Mouse (Mus musculus): ENCODE data around the gene Chd4. TPM values are rescaled to one million over a fixed set of nuclear protein-coding genes. Genes with fewer than 3 reads are reported as not detected.

Chd4 gene
- polyA plus RNA-seq, 1 experiment from 2014 or later: 124 TPM

DNA sequence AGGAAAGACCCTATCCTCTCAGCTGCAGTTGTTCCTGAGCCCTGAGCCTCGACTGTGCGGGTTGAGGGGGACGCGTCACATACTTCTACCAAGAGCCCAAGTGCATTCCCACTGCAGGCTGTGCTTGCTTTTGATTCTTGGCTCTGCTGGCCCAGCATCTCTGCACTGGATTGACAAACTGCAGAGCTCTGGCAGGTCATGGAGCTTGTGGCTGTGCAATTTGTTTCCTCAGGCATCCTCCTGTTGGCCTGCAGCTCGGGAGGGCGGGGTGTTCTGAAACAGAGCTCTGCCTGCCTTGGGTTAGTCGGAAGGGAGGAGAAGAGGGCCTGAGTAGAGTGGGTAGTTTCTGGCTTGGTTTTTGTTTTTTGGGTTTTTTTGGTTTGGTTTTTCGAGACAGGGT is 46.7 kb downstream of the Chd4 start:
- Histone ChIP-seq H3K9me3 (ENCODE audit: control insufficient read depth, low read length) (no peaks in the 10 kb centered on the region), H3K4me1 (replicated peaks; ENCODE audit: control insufficient read depth, insufficient read depth, low read length) (peaks cover 12% of the 10 kb centered on the region), H3K27ac (ENCODE audit: low read depth, low read length) (no peak overlapping the region), H3K4me3 (ENCODE audit: low read depth, low read length) (no peak overlapping the region), H3K36me3 (ENCODE audit: control insufficient read depth, insufficient read depth, low read length) (peaks cover 27% of the 10 kb centered on the region; the same call in 1 of the 2 replicates), H3K9ac (ENCODE audit: low read length) (no peak overlapping the region), H3K27me3 (ENCODE audit: control insufficient read depth, insufficient read depth, low read length) (no peaks in the 10 kb centered on the region), H3K4me2 (ENCODE audit: low read depth, low read length, severe bottlenecking) (no peak overlapping the region)
- DNase-seq (ENCODE audit: low spot score): no peak
- ATAC-seq (replicated peaks; ENCODE audit: low FRiP score): no peak
- WGBS: 93% methylated on average over 8 of the region's 8 CpGs

DNA sequence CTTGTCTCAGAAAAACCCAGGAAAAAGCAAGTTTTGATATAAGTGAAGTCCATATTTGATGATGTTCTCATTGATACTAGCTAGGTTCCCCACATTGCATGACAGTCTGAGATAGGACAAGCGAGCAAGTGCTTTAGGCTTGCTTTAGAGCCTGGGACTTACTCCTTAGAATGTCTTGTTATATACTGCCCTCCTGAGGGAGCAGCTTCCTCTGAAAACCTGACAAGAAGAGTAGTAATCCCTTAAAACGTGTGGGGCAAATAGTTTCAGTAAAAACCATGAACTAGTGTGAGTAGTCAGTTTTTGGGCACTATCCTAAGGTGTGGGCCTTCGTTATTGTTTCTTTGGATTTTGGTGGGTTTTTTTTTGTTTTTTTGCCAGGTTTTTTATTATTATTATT is 47.3 kb downstream of the Chd4 start:
- Histone ChIP-seq H3K4me2 (ENCODE audit: low read depth, low read length, severe bottlenecking) (no peak overlapping the region), H3K36me3 (ENCODE audit: control insufficient read depth, insufficient read depth, low read length) (peaks cover 26% of the 10 kb centered on the region; the same call in 1 of the 2 replicates), H3K9ac (ENCODE audit: low read length) (no peak overlapping the region), H3K4me1 (replicated peaks; ENCODE audit: control insufficient read depth, insufficient read depth, low read length) (peaks cover 12% of the 10 kb centered on the region), H3K9me3 (ENCODE audit: control insufficient read depth, low read length) (no peaks in the 10 kb centered on the region), H3K4me3 (ENCODE audit: low read depth, low read length) (no peak overlapping the region), H3K27ac (ENCODE audit: low read depth, low read length) (no peak overlapping the region), H3K27me3 (ENCODE audit: control insufficient read depth, insufficient read depth, low read length) (no peaks in the 10 kb centered on the region)
- WGBS: 85% methylated on average over 3 of the region's 3 CpGs
- no peak for ATAC-seq (replicated peaks; ENCODE audit: low FRiP score)
- DNase-seq (ENCODE audit: low spot score): no peak

DNA sequence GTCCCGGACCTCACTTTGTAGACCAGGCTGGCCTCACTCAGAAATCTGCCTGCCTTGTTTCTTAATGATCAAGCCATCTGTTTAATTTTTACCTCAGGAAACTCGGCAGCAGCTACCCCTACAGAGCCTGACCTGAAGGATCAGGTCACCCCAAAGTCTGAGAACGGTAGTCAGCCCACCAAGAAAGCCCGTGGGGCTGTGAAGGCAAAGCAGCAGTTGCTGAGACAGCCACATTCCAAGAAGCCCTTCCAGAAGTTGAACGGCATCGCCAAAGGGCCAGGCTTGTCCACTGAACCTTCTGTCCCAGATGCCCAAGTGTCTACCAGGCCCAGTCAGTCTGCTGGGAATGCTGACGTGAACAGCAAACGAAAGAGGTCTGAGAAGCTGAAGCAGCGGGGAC is 48.1 kb downstream of the Chd4 start:
- H3K36me3 ChIP-seq (ENCODE audit: control insufficient read depth, insufficient read depth, low read length): peaks cover 21% of the 10 kb centered on the region; the same call in 1 of the 2 replicates
- ATAC-seq (replicated peaks; ENCODE audit: low FRiP score) (no peak), DNase-seq (ENCODE audit: low spot score) (no peak)
- WGBS: 89% methylated on average over 9 of the region's 9 CpGs
- H3K27ac ChIP-seq (ENCODE audit: low read depth, low read length): no peak overlapping the region
- no peak overlapping the region for H3K9ac ChIP-seq (ENCODE audit: low read length)
- no peaks in the 10 kb centered on the region for H3K9me3 ChIP-seq (ENCODE audit: control insufficient read depth, low read length)
- H3K4me1 ChIP-seq (replicated peaks; ENCODE audit: control insufficient read depth, insufficient read depth, low read length): peaks cover 12% of the 10 kb centered on the region
- H3K4me3 ChIP-seq (ENCODE audit: low read depth, low read length): no peak overlapping the region
- no peak overlapping the region for H3K4me2 ChIP-seq (ENCODE audit: low read depth, low read length, severe bottlenecking)
- H3K27me3 ChIP-seq (ENCODE audit: control insufficient read depth, insufficient read depth, low read length): no peaks in the 10 kb centered on the region

DNA sequence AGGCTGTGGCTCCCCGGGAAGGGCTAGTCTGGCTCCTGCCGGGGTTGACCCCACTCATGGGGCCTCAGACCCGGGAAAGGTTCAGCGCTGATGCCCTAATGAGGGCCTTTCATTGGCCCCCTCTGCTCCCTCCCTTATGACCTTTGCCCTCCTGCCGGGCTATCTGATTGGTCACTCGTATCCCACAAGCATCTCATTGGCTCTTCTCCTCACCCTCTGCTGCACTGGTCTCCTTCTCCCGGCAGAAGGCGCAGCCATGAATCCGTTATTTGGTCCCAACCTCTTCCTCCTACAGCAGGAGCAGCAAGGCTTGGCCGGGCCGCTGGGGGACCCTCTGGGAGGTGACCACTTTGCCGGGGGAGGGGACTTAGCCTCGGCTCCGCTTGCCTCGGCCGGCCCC is 49.2 kb downstream of the Chd4 start, which contains the start of gene Iffo1:
Gene Iffo1, plus strand, starts transcription at position 241 of the 400 bp plus-strand sequence.
- under 1% methylated on average over 16 of the region's 16 CpGs for WGBS
- Histone ChIP-seq H3K9me3 (ENCODE audit: control insufficient read depth, low read length) (no peaks in the 10 kb centered on the region), H3K27me3 (ENCODE audit: control insufficient read depth, insufficient read depth, low read length) (no peaks in the 10 kb centered on the region), H3K36me3 (ENCODE audit: control insufficient read depth, insufficient read depth, low read length) (peaks cover 14% of the 10 kb centered on the region; the same call in 1 of the 2 replicates), H3K27ac (ENCODE audit: low read depth, low read length) (peak within 1 kb of the TSS; percentile 90), H3K4me2 (ENCODE audit: low read depth, low read length, severe bottlenecking) (peak within 1 kb of the TSS; percentile 75), H3K4me1 (replicated peaks; ENCODE audit: control insufficient read depth, insufficient read depth, low read length) (peaks cover 12% of the 10 kb centered on the region), H3K4me3 (ENCODE audit: low read depth, low read length) (peak within 1 kb of the TSS; percentile 73), H3K9ac (ENCODE audit: low read length) (peak within 1 kb of the TSS; percentile 87)
- DNase-seq (ENCODE audit: low spot score) (peak; percentile 92), ATAC-seq (replicated peaks; ENCODE audit: low FRiP score) (peak; percentile 96)

GRCm38 (mm10) chr6:125145479-125145951 is 49.7 kb downstream of the Chd4 start:
- Histone ChIP-seq H3K27me3 (ENCODE audit: control insufficient read depth, insufficient read depth, low read length) (no peaks in the 10 kb centered on the region), H3K4me1 (replicated peaks; ENCODE audit: control insufficient read depth, insufficient read depth, low read length) (peaks cover 12% of the 10 kb centered on the region)
- peak; percentile 65 for ATAC-seq (replicated peaks; ENCODE audit: low FRiP score)

DNA sequence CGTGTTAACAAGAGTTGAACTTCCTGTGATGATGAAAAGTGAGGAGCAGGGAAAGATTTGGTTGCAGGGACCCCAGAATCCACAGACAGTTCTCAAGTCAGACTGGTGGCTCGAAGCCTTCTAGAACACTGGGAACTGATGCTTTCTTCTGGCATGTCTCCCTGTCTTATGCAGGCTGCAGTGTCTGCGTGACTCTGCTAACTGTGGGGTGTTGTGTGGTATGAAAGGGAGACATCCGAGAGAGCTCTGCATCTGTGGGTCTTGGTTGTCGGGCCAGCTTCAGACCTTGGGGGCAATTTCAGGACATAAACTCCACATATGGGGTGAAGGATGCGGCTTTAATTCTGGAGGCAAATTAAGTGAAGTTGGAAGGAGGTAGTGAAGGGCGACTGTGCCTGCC is 50.4 kb downstream of the Chd4 start:
- DNase-seq (ENCODE audit: low spot score) (no peak), ATAC-seq (replicated peaks; ENCODE audit: low FRiP score) (no peak)
- Histone ChIP-seq H3K27ac (ENCODE audit: low read depth, low read length) (no peak overlapping the region), H3K9me3 (ENCODE audit: control insufficient read depth, low read length) (no peaks in the 10 kb centered on the region), H3K4me2 (ENCODE audit: low read depth, low read length, severe bottlenecking) (peak overlapping the region; percentile 75), H3K4me3 (ENCODE audit: low read depth, low read length) (peak overlapping the region; percentile 73), H3K4me1 (replicated peaks; ENCODE audit: control insufficient read depth, insufficient read depth, low read length) (peaks cover 12% of the 10 kb centered on the region), H3K36me3 (ENCODE audit: control insufficient read depth, insufficient read depth, low read length) (peaks cover 4% of the 10 kb centered on the region; the same call in 1 of the 2 replicates), H3K9ac (ENCODE audit: low read length) (peak overlapping the region; percentile 87), H3K27me3 (ENCODE audit: control insufficient read depth, insufficient read depth, low read length) (no peaks in the 10 kb centered on the region)
- 65% methylated on average over 7 of the region's 7 CpGs for WGBS

More at GRCm38 (mm10) chr6:125145479-125145951, 49.7 kb downstream of the Chd4 start:
- Histone ChIP-seq H3K4me2 (ENCODE audit: low read depth, low read length, severe bottlenecking) (peak overlapping the region; percentile 75), H3K27ac (ENCODE audit: low read depth, low read length) (peak overlapping the region; percentile 90), H3K9ac (ENCODE audit: low read length) (peak overlapping the region; percentile 87), H3K9me3 (ENCODE audit: control insufficient read depth, low read length) (no peaks in the 10 kb centered on the region), H3K36me3 (ENCODE audit: control insufficient read depth, insufficient read depth, low read length) (peaks cover 10% of the 10 kb centered on the region; the same call in 1 of the 2 replicates), H3K4me3 (ENCODE audit: low read depth, low read length) (peak overlapping the region; percentile 73)
- WGBS: 2% methylated on average over 35 of the region's 35 CpGs
- no peak for DNase-seq (ENCODE audit: low spot score)

GRCm38 (mm10) chr6:125146797-125147196 is 51.0 kb downstream of the Chd4 start:
- H3K27me3 ChIP-seq (ENCODE audit: control insufficient read depth, insufficient read depth, low read length): no peaks in the 10 kb centered on the region
- 85% methylated on average over 4 of the region's 4 CpGs for WGBS
- H3K27ac ChIP-seq (ENCODE audit: low read depth, low read length): no peak overlapping the region
- H3K4me1 ChIP-seq (replicated peaks; ENCODE audit: control insufficient read depth, insufficient read depth, low read length): peaks cover 12% of the 10 kb centered on the region
- peak overlapping the region; percentile 32; the same call in 1 of the 2 replicates for H3K9ac ChIP-seq (ENCODE audit: low read length)
- ATAC-seq (replicated peaks; ENCODE audit: low FRiP score) (no peak), DNase-seq (ENCODE audit: low spot score) (no peak)
- no peaks in the 10 kb centered on the region for H3K9me3 ChIP-seq (ENCODE audit: control insufficient read depth, low read length)
- peaks cover 3% of the 10 kb centered on the region; the same call in 1 of the 2 replicates for H3K36me3 ChIP-seq (ENCODE audit: control insufficient read depth, insufficient read depth, low read length)
- H3K4me3 ChIP-seq (ENCODE audit: low read depth, low read length): no peak overlapping the region
- 0 out of 2 replicates have a peak overlapping the region, but pooled peaks have one; percentile 11 for H3K4me2 ChIP-seq (ENCODE audit: low read depth, low read length, severe bottlenecking)

DNA sequence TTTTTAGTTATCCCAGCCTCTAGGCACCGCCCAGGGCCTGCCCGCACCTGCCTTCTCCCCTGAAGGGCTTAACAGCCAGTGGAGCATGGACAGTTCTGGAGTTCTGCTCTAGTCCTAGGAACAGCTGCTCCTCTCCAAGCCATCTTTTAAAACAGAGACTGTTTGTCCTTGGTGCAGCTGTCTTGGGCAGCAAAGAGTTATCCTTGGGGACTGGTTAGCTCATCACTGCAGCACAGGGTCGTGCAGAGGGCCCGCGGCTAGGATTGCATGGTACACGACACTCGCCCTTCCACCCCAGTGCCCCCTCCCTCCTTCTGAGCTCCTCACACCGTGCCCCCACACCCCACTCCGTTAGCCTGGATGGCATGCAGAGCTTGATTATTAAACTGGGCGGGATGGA is 51.5 kb downstream of the Chd4 start:
- 74% methylated on average over 10 of the region's 10 CpGs for WGBS
- Histone ChIP-seq H3K9ac (ENCODE audit: low read length) (peak overlapping the region; percentile 32; the same call in 1 of the 2 replicates), H3K27ac (ENCODE audit: low read depth, low read length) (no peak overlapping the region)

More for the DNA sequence above, 51.5 kb downstream of the Chd4 start:
- Histone ChIP-seq H3K4me3 (ENCODE audit: low read depth, low read length) (no peak overlapping the region), H3K4me2 (ENCODE audit: low read depth, low read length, severe bottlenecking) (no peak overlapping the region), H3K36me3 (ENCODE audit: control insufficient read depth, insufficient read depth, low read length) (peaks cover 2% of the 10 kb centered on the region; the same call in 1 of the 2 replicates), H3K9me3 (ENCODE audit: control insufficient read depth, low read length) (no peaks in the 10 kb centered on the region), H3K27me3 (ENCODE audit: control insufficient read depth, insufficient read depth, low read length) (no peaks in the 10 kb centered on the region), H3K4me1 (replicated peaks; ENCODE audit: control insufficient read depth, insufficient read depth, low read length) (peaks cover 12% of the 10 kb centered on the region)
- DNase-seq (ENCODE audit: low spot score): no peak
- ATAC-seq (replicated peaks; ENCODE audit: low FRiP score): no peak
